Mouse (Mus musculus): ENCODE results near the gene Olfr125. TPM values are rescaled to one million over a fixed set of nuclear protein-coding genes. Genes with fewer than 3 reads are reported as not detected.

The Olfr125 gene
- polyA plus RNA-seq (2012; ENCODE audit: insufficient read depth, low replicate concordance) = not detected in 2 replicates

DNA sequence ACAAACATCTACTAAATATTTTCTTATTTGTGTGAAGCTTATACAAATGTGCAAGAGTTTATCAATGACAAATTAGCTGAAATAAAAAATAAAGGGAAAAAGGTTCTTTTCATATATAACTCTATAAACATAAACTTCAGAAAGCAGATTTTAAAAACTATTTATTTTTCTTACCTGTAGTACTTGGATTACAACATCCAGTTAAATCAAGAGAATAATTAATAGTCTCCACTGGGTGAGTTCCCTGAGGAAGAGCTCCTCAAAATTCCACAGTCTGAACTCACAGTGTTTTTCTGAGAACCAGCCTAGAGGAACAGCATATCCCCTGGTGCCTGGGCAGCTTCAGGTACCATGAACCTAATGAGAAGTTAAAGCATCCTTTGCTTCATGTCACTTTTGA is at the start of gene Olfr125:
Gene Olfr125 (plus strand): TSS at position 301 of the 400 bp plus-strand sequence.
- no peaks in the 10 kb centered on the region for H3K27me3 ChIP-seq (replicated peaks)
- H3K9me3 ChIP-seq = no peaks in the 10 kb centered on the region
- no peaks in the 10 kb centered on the region for H3K36me3 ChIP-seq (replicated peaks; ENCODE audit: low read length)
- no peaks in the 10 kb centered on the region for H3K4me1 ChIP-seq
- no peak within 1 kb of the TSS for H3K4me3 ChIP-seq (replicated peaks)
- TF ChIP-seq FLI1 (IDR thresholded peaks at IDR 0.05; ENCODE audit: low read length) = no peak
- no peak for TF ChIP-seq GATA1 (IDR thresholded peaks at IDR 0.05; ENCODE audit: borderline replicate concordance, low read length)

DNA sequence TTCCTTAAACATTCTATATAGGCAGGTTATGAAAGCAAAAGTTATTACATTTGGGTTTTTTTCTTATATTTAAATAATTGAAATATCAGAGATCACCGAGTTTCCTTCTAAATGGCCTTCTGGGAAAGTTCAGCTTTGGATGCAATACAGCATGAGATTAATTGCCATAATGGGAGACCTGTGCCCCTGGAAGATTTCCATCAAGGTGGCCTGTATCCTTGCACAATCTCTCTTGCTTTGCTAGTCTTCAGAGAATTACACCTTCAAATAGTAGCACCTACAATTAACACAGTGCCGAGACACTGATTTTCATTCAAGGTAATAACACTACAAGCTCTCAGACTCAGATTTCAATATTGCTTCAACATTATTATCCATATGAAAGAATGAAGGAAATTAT is 39.5 kb upstream of the Olfr125 start, which contains the start of gene Olfr123:
Gene Olfr123 (plus strand): TSS at position 301 of the 400 bp plus-strand sequence.
- H3K9me3 ChIP-seq = peaks cover 9% of the 10 kb centered on the region
- no peak within 1 kb of the TSS for H3K4me3 ChIP-seq (replicated peaks)
- no peaks in the 10 kb centered on the region for H3K36me3 ChIP-seq (replicated peaks; ENCODE audit: low read length)
- TF ChIP-seq GATA1 (IDR thresholded peaks at IDR 0.05; ENCODE audit: borderline replicate concordance, low read length) = no peak
- TF ChIP-seq FLI1 (IDR thresholded peaks at IDR 0.05; ENCODE audit: low read length) = no peak
- H3K4me1 ChIP-seq = no peaks in the 10 kb centered on the region
- H3K27me3 ChIP-seq (replicated peaks) = no peaks in the 10 kb centered on the region

- Histone ChIP-seq H3K4me3 (replicated peaks) (no peak within 1 kb of the TSS), H3K27me3 (replicated peaks) (no peaks in the 10 kb centered on the region), H3K36me3 (replicated peaks; ENCODE audit: low read length) (no peaks in the 10 kb centered on the region), H3K9me3 (peaks cover 9% of the 10 kb centered on the region), H3K4me1 (no peaks in the 10 kb centered on the region)
- TF ChIP-seq GATA1 (IDR thresholded peaks at IDR 0.05; ENCODE audit: borderline replicate concordance, low read length) = no peak
- no peak for TF ChIP-seq FLI1 (IDR thresholded peaks at IDR 0.05; ENCODE audit: low read length)
These were observed 33.2 kb upstream of the Olfr125 start, which contains the start of gene Olfr124 for GRCm38 (mm10) chr17:37799588-37799987. Olfr124 (plus strand) TSS chr17:37799888.

- Histone ChIP-seq H3K9me3 (peaks cover 4% of the 10 kb centered on the region), H3K4me3 (replicated peaks) (no peak within 1 kb of the TSS), H3K27me3 (replicated peaks) (no peaks in the 10 kb centered on the region), H3K36me3 (replicated peaks; ENCODE audit: low read length) (no peaks in the 10 kb centered on the region), H3K4me1 (no peaks in the 10 kb centered on the region)
- no peak for TF ChIP-seq GATA1 (IDR thresholded peaks at IDR 0.05; ENCODE audit: borderline replicate concordance, low read length)
These were observed 14.4 kb downstream of the Olfr125 start, which contains the start of gene Olfr126 for GRCm38 (mm10) chr17:37847183-37847582. Olfr126 (plus strand) TSS chr17:37847483.

- no peak overlapping the region for H3K4me3 ChIP-seq (replicated peaks)
- TF ChIP-seq FLI1 (IDR thresholded peaks at IDR 0.05; ENCODE audit: low read length) (no peak), GATA1 (IDR thresholded peaks at IDR 0.05; ENCODE audit: borderline replicate concordance, low read length) (no peak)
- peaks cover 11% of the 10 kb centered on the region for H3K9me3 ChIP-seq
- H3K36me3 ChIP-seq (replicated peaks; ENCODE audit: low read length) = no peaks in the 10 kb centered on the region
- no peaks in the 10 kb centered on the region for H3K27me3 ChIP-seq (replicated peaks)
- no peaks in the 10 kb centered on the region for H3K4me1 ChIP-seq
These were observed 31.2 kb downstream of the Olfr125 start for GRCm38 (mm10) chr17:37863901-37864300.

- Histone ChIP-seq H3K27me3 (replicated peaks) (no peaks in the 10 kb centered on the region), H3K36me3 (replicated peaks; ENCODE audit: low read length) (no peaks in the 10 kb centered on the region), H3K9me3 (no peaks in the 10 kb centered on the region; the same call in 1 of the 2 replicates), H3K4me1 (no peaks in the 10 kb centered on the region), H3K4me3 (replicated peaks) (no peak overlapping the region)
- TF ChIP-seq FLI1 (IDR thresholded peaks at IDR 0.05; ENCODE audit: low read length) (no peak), GATA1 (IDR thresholded peaks at IDR 0.05; ENCODE audit: borderline replicate concordance, low read length) (no peak)
These were observed 37.0 kb downstream of the Olfr125 start for GRCm38 (mm10) chr17:37869676-37870205.

DNA sequence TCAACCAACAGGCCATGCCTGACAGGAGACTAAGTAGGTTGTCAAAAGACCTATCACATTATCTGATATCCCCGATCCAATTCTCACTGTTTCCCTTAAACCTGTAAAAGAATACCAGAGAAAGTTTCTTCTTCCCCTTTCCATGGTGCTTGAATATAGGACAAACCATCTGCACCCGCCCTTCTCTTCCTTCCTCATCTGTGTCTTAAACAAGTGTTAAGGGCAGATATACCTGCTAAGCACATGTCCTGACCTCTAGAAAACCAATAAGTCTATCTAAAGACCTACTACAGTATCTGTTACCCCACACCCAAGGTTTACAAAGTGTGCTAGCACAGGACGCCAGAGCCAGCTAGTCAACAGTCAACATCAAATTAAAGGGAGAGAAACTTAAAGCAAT is 41.1 kb downstream of the Olfr125 start:
- no peaks in the 10 kb centered on the region for H3K9me3 ChIP-seq
- H3K36me3 ChIP-seq (replicated peaks; ENCODE audit: low read length) = no peaks in the 10 kb centered on the region
- TF ChIP-seq GATA1 (IDR thresholded peaks at IDR 0.05; ENCODE audit: borderline replicate concordance, low read length) = no peak
- TF ChIP-seq FLI1 (IDR thresholded peaks at IDR 0.05; ENCODE audit: low read length) = no peak
- no peaks in the 10 kb centered on the region for H3K27me3 ChIP-seq (replicated peaks)
- no peaks in the 10 kb centered on the region for H3K4me1 ChIP-seq
- H3K4me3 ChIP-seq (replicated peaks) = no peak overlapping the region

Other genes with a start within 250 kb of the Olfr125 start
- not detected in 2 replicates for gene Olfr114, start 240.2 kb upstream of the Olfr125 start, polyA plus RNA-seq (2012; ENCODE audit: insufficient read depth, low replicate concordance)
- gene Olfr115, start 205.8 kb upstream of the Olfr125 start, polyA plus RNA-seq (2012; ENCODE audit: insufficient read depth, low replicate concordance) = not detected in 2 replicates
- gene Olfr116, start 205.8 kb upstream of the Olfr125 start, polyA plus RNA-seq (2012; ENCODE audit: insufficient read depth, low replicate concordance) = not detected in 2 replicates
- not detected in 2 replicates for gene Olfr117, start 169.2 kb upstream of the Olfr125 start, polyA plus RNA-seq (2012; ENCODE audit: insufficient read depth, low replicate concordance)
- gene Olfr118, start 166.0 kb upstream of the Olfr125 start, polyA plus RNA-seq (2012; ENCODE audit: insufficient read depth, low replicate concordance) = not detected in 2 replicates
- gene Olfr119, start 136.4 kb upstream of the Olfr125 start, polyA plus RNA-seq (2012; ENCODE audit: insufficient read depth, low replicate concordance) = not detected in 2 replicates
- gene Olfr120, start 111.1 kb upstream of the Olfr125 start, polyA plus RNA-seq (2012; ENCODE audit: insufficient read depth, low replicate concordance) = not detected in 2 replicates
- not detected in 2 replicates for gene Olfr121, start 84.1 kb upstream of the Olfr125 start, polyA plus RNA-seq (2012; ENCODE audit: insufficient read depth, low replicate concordance)
- gene Olfr122, start 64.3 kb upstream of the Olfr125 start, polyA plus RNA-seq (2012; ENCODE audit: insufficient read depth, low replicate concordance) = not detected in 2 replicates
- not detected in 2 replicates for gene Olfr123, start 39.4 kb upstream of the Olfr125 start, polyA plus RNA-seq (2012; ENCODE audit: insufficient read depth, low replicate concordance)
- gene Olfr124, start 33.1 kb upstream of the Olfr125 start, polyA plus RNA-seq (2012; ENCODE audit: insufficient read depth, low replicate concordance) = not detected in 2 replicates
- not detected in 2 replicates for gene Olfr126, start 14.5 kb downstream of the Olfr125 start, polyA plus RNA-seq (2012; ENCODE audit: insufficient read depth, low replicate concordance)
- gene Olfr127, start 67.5 kb downstream of the Olfr125 start, polyA plus RNA-seq (2012; ENCODE audit: insufficient read depth, low replicate concordance) = not detected in 2 replicates
- gene Olfr128, start 87.6 kb downstream of the Olfr125 start, polyA plus RNA-seq (2012; ENCODE audit: insufficient read depth, low replicate concordance) = not detected in 2 replicates
- gene Olfr761, start 120.1 kb downstream of the Olfr125 start, polyA plus RNA-seq (2012; ENCODE audit: insufficient read depth, low replicate concordance) = not detected in 2 replicates
- not detected in 2 replicates for gene Olfr129, start 227.1 kb downstream of the Olfr125 start, polyA plus RNA-seq (2012; ENCODE audit: insufficient read depth, low replicate concordance)
- not detected in 2 replicates for gene Olfr130, start 231.0 kb downstream of the Olfr125 start, polyA plus RNA-seq (2012; ENCODE audit: insufficient read depth, low replicate concordance)

All from megakaryocyte, embryonic 14.5 days (primary cell).